Mouse (Mus musculus) hindbrain, embryonic 16.5 days (tissue): ENCODE data around the gene Asxl1. TPM values are rescaled to one million over a fixed set of nuclear protein-coding genes. Genes with fewer than 3 reads are reported as not detected.

ENCODE experiments used
- ATAC-seq: fragments of 200-750 bp; cut with Nextera tagmentation; 2 replicates; pipeline ENCODE4 v1.8.0; 2017; ENCODE audit warnings: moderate TSS enrichment, moderate library complexity
- H3K27ac ChIP-seq: fragments of 300-500 bp; sonication (generic); 2 replicates; pipeline ENCODE4 v1.5.1; 2014; ENCODE audit warnings: low read depth, mild to moderate bottlenecking, control low read depth, low read length, moderate library complexity
- H3K27me3 ChIP-seq: fragments of 300-500 bp; sonication (generic); replicated peaks from 2 replicates; pipeline ENCODE4 v1.6.1; 2014; ENCODE audit warnings: low read length; ENCODE audit not compliant: control insufficient read depth, insufficient read depth
- H3K36me3 ChIP-seq: fragments of 300-500 bp; sonication (generic); 2 replicates; pipeline ENCODE4 v1.6.1; 2014; ENCODE audit warnings: mild to moderate bottlenecking, low read length, moderate library complexity, mixed read lengths; ENCODE audit not compliant: control insufficient read depth, insufficient read depth
- H3K4me1 ChIP-seq: fragments of 300-500 bp; sonication (generic); 2 replicates; pipeline ENCODE4 v1.6.1; 2014; ENCODE audit warnings: low read depth, low read length; ENCODE audit not compliant: control insufficient read depth, insufficient read depth
- H3K4me2 ChIP-seq: fragments of 300-500 bp; sonication (generic); 2 replicates; pipeline ENCODE4 v1.6.1; 2014; ENCODE audit warnings: mild to moderate bottlenecking, low read length, control low read depth, moderate library complexity
- H3K4me3 ChIP-seq: fragments of 300-500 bp; sonication (generic); 2 replicates; pipeline ENCODE4 v1.5.1; 2014; ENCODE audit warnings: mild to moderate bottlenecking, low read length, control low read depth, moderate library complexity
- H3K9ac ChIP-seq: fragments of 300-500 bp; sonication (generic); 2 replicates; pipeline ENCODE4 v1.6.1; 2014; ENCODE audit warnings: low read depth, mild to moderate bottlenecking, control low read depth, low read length, moderate library complexity
- H3K9me3 ChIP-seq: fragments of 300-500 bp; sonication (generic); 2 replicates; pipeline ENCODE4 v1.6.1; 2014; ENCODE audit warnings: mild to moderate bottlenecking, low read length, moderate library complexity; ENCODE audit not compliant: control insufficient read depth
- WGBS: fragments of 180-500 bp; shearing (Covaris S2); extraction: QIAGEN DNeasy Blood & Tissue Kit; methylation state at CpG from one replicate; pipeline ENCODE4 v1.1.7; 2014; 5-methylcytosine and 5-hydroxymethylcytosine counted together
- polyA plus RNA-seq: library from polyadenylated mRNA; unstranded; fragments of >200 nt; fragmentation: Nextera tagmentation; extraction: Ambion mirVana; gene quantifications from 2 replicates; pipeline ENCODE4 v1.2.1, GENCODE M21; 2015

The Asxl1 gene
- polyA plus RNA-seq, 1 experiment from 2014 or later = 7.8 TPM

DNA sequence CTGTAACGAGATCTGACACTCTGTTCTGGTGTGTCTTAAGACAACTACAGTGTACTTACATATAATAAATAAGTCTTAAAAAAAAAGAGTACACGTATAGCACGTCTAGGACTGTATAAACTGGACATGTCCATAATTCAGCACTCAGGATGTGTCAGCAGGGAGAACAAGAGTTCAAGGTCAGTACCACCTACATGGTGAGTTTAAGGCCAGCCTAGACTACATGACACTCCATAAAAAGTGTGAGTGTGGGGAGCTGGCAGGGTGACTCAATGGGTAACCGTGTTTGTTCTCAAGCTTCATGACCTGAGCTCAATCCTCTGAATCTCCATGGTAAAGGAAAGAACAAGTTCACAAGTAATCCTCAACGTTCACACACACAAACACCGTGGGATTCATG lies 102.9 kb downstream of the Asxl1 start:
- H3K9me3 ChIP-seq = no peaks in the 10 kb centered on the region
- H3K9ac ChIP-seq = no peak overlapping the region
- H3K36me3 ChIP-seq = no peaks in the 10 kb centered on the region
- 88% methylated on average over 6 of the region's 6 CpGs for WGBS
- H3K27me3 ChIP-seq = no peaks in the 10 kb centered on the region
- no peak overlapping the region for H3K27ac ChIP-seq
- no peak overlapping the region for H3K4me3 ChIP-seq
- no peak for ATAC-seq
- H3K4me1 ChIP-seq = peaks cover 5% of the 10 kb centered on the region
- no peak overlapping the region for H3K4me2 ChIP-seq

Other genes starting within 250 kb of the Asxl1 start
- 4.3 and 5.3 TPM in 2 replicates for gene Hck, start 237.4 kb upstream of the Asxl1 start, polyA plus RNA-seq
- gene Tm9sf4, start 184.5 kb upstream of the Asxl1 start, polyA plus RNA-seq = 79.8 and 86.7 TPM in 2 replicates
- 51.8 and 53.8 TPM in 2 replicates for gene Tspyl3, start 120.4 kb upstream of the Asxl1 start, polyA plus RNA-seq
- 4.2 and 5.9 TPM in 2 replicates for gene Plagl2, start 104.4 kb upstream of the Asxl1 start, polyA plus RNA-seq
- 4.4 and 4.7 TPM in 2 replicates for gene Pofut1, start 104.3 kb upstream of the Asxl1 start, polyA plus RNA-seq
- 23.9 and 25.5 TPM in 2 replicates for gene Kif3b, start 54.4 kb upstream of the Asxl1 start, polyA plus RNA-seq
- gene 4930404H24Rik, start 147.0 kb downstream of the Asxl1 start, polyA plus RNA-seq = not detected in 2 replicates
- 33.7 and 40.7 TPM in 2 replicates for gene Nol4l, start 184.1 kb downstream of the Asxl1 start, polyA plus RNA-seq